Mouse (Mus musculus) hindbrain, embryonic 16.5 days (tissue): ENCODE results near the gene Tnip2. TPM values are rescaled to one million over a fixed set of nuclear protein-coding genes. Genes with fewer than 3 reads are reported as not detected.

Source experiments
- ATAC-seq: fragments of 200-750 bp; cut with Nextera tagmentation; 2 replicates; pipeline ENCODE4 v1.8.0; 2017; ENCODE audit warnings: moderate TSS enrichment, moderate library complexity
- H3K27ac ChIP-seq: fragments of 300-500 bp; sonication (generic); 2 replicates; pipeline ENCODE4 v1.5.1; 2014; ENCODE audit warnings: low read depth, mild to moderate bottlenecking, control low read depth, low read length, moderate library complexity
- H3K27me3 ChIP-seq: fragments of 300-500 bp; sonication (generic); replicated peaks from 2 replicates; pipeline ENCODE4 v1.6.1; 2014; ENCODE audit warnings: low read length; ENCODE audit not compliant: control insufficient read depth, insufficient read depth
- H3K36me3 ChIP-seq: fragments of 300-500 bp; sonication (generic); 2 replicates; pipeline ENCODE4 v1.6.1; 2014; ENCODE audit warnings: mild to moderate bottlenecking, low read length, moderate library complexity, mixed read lengths; ENCODE audit not compliant: control insufficient read depth, insufficient read depth
- H3K4me1 ChIP-seq: fragments of 300-500 bp; sonication (generic); 2 replicates; pipeline ENCODE4 v1.6.1; 2014; ENCODE audit warnings: low read depth, low read length; ENCODE audit not compliant: control insufficient read depth, insufficient read depth
- H3K4me2 ChIP-seq: fragments of 300-500 bp; sonication (generic); 2 replicates; pipeline ENCODE4 v1.6.1; 2014; ENCODE audit warnings: mild to moderate bottlenecking, low read length, control low read depth, moderate library complexity
- H3K4me3 ChIP-seq: fragments of 300-500 bp; sonication (generic); 2 replicates; pipeline ENCODE4 v1.5.1; 2014; ENCODE audit warnings: mild to moderate bottlenecking, low read length, control low read depth, moderate library complexity
- H3K9ac ChIP-seq: fragments of 300-500 bp; sonication (generic); 2 replicates; pipeline ENCODE4 v1.6.1; 2014; ENCODE audit warnings: low read depth, mild to moderate bottlenecking, control low read depth, low read length, moderate library complexity
- H3K9me3 ChIP-seq: fragments of 300-500 bp; sonication (generic); 2 replicates; pipeline ENCODE4 v1.6.1; 2014; ENCODE audit warnings: mild to moderate bottlenecking, low read length, moderate library complexity; ENCODE audit not compliant: control insufficient read depth
- WGBS: fragments of 180-500 bp; shearing (Covaris S2); extraction: QIAGEN DNeasy Blood & Tissue Kit; methylation state at CpG from one replicate; pipeline ENCODE4 v1.1.7; 2014; 5-methylcytosine and 5-hydroxymethylcytosine counted together
- polyA plus RNA-seq: library from polyadenylated mRNA; unstranded; fragments of >200 nt; fragmentation: Nextera tagmentation; extraction: Ambion mirVana; gene quantifications from 2 replicates; pipeline ENCODE4 v1.2.1, GENCODE M21; 2015

Gene Tnip2
- polyA plus RNA-seq, 1 experiment from 2014 or later: 15.1 TPM

GRCm38 (mm10) chr5:34538527-34538926 lies 24.7 kb upstream of the Tnip2 start:
- 50% methylated on average over 5 of the region's 5 CpGs for WGBS
- H3K4me2 ChIP-seq: no peak overlapping the region
- no peaks in the 10 kb centered on the region for H3K36me3 ChIP-seq
- H3K27ac ChIP-seq: no peak overlapping the region
- no peak overlapping the region for H3K9ac ChIP-seq
- no peaks in the 10 kb centered on the region for H3K27me3 ChIP-seq
- no peaks in the 10 kb centered on the region for H3K9me3 ChIP-seq
- ATAC-seq: no peak
- no peaks in the 10 kb centered on the region for H3K4me1 ChIP-seq
- no peak overlapping the region for H3K4me3 ChIP-seq

GRCm38 (mm10) chr5:34538079-34538478 lies 24.3 kb upstream of the Tnip2 start:
- Histone ChIP-seq H3K4me3 (no peak overlapping the region), H3K4me1 (no peaks in the 10 kb centered on the region), H3K4me2 (no peak overlapping the region), H3K27ac (no peak overlapping the region), H3K9ac (no peak overlapping the region), H3K9me3 (no peaks in the 10 kb centered on the region), H3K27me3 (no peaks in the 10 kb centered on the region), H3K36me3 (no peaks in the 10 kb centered on the region)
- WGBS: 77% methylated on average over 7 of the region's 7 CpGs
- ATAC-seq: no peak

GRCm38 (mm10) chr5:34535831-34536230 lies 22.0 kb upstream of the Tnip2 start:
- Histone ChIP-seq H3K27ac (no peak overlapping the region), H3K4me2 (no peak overlapping the region), H3K9ac (no peak overlapping the region), H3K9me3 (no peaks in the 10 kb centered on the region), H3K4me1 (no peaks in the 10 kb centered on the region), H3K36me3 (no peaks in the 10 kb centered on the region), H3K27me3 (no peaks in the 10 kb centered on the region), H3K4me3 (no peak overlapping the region)
- ATAC-seq: no peak
- WGBS: 88% methylated on average over 7 of the region's 7 CpGs

GRCm38 (mm10) chr5:34534776-34535581 lies 21.2 kb upstream of the Tnip2 start:
- no peak overlapping the region for H3K4me2 ChIP-seq
- no peaks in the 10 kb centered on the region for H3K27me3 ChIP-seq
- H3K36me3 ChIP-seq: no peaks in the 10 kb centered on the region
- H3K9me3 ChIP-seq: no peaks in the 10 kb centered on the region
- ATAC-seq: no peak
- 86% methylated on average over 5 of the region's 5 CpGs for WGBS
- no peaks in the 10 kb centered on the region for H3K4me1 ChIP-seq
- H3K9ac ChIP-seq: no peak overlapping the region
- no peak overlapping the region for H3K4me3 ChIP-seq
- H3K27ac ChIP-seq: no peak overlapping the region

GRCm38 (mm10) chr5:34533820-34534219 lies 20.0 kb upstream of the Tnip2 start:
- WGBS: 69% methylated on average over 3 of the region's 3 CpGs
- no peak overlapping the region for H3K4me2 ChIP-seq
- no peaks in the 10 kb centered on the region for H3K9me3 ChIP-seq
- no peaks in the 10 kb centered on the region for H3K27me3 ChIP-seq
- H3K27ac ChIP-seq: no peak overlapping the region
- no peak for ATAC-seq
- no peak overlapping the region for H3K9ac ChIP-seq
- no peak overlapping the region for H3K4me3 ChIP-seq
- H3K4me1 ChIP-seq: no peaks in the 10 kb centered on the region
- no peaks in the 10 kb centered on the region for H3K36me3 ChIP-seq

GRCm38 (mm10) chr5:34533066-34533465 lies 19.3 kb upstream of the Tnip2 start:
- Histone ChIP-seq H3K27ac (no peak overlapping the region), H3K27me3 (no peaks in the 10 kb centered on the region), H3K4me3 (no peak overlapping the region), H3K9ac (no peak overlapping the region), H3K9me3 (no peaks in the 10 kb centered on the region), H3K4me2 (no peak overlapping the region), H3K36me3 (no peaks in the 10 kb centered on the region), H3K4me1 (no peaks in the 10 kb centered on the region)
- no peak for ATAC-seq
- WGBS: 82% methylated on average over 5 of the region's 5 CpGs

- Histone ChIP-seq H3K36me3 (no peaks in the 10 kb centered on the region), H3K9ac (no peak overlapping the region), H3K27ac (no peak overlapping the region), H3K4me1 (peaks cover 2% of the 10 kb centered on the region; the same call in 1 of the 2 replicates), H3K4me2 (no peak overlapping the region), H3K27me3 (no peaks in the 10 kb centered on the region), H3K9me3 (no peaks in the 10 kb centered on the region), H3K4me3 (no peak overlapping the region)
- WGBS: 55% methylated on average over 4 of the region's 4 CpGs
- ATAC-seq: no peak
Observed at GRCm38 (mm10) chr5:34530687-34531086, 16.9 kb upstream of the Tnip2 start.

GRCm38 (mm10) chr5:34530116-34530515 lies 16.3 kb upstream of the Tnip2 start:
- 79% methylated on average over 5 of the region's 5 CpGs for WGBS
- no peak for ATAC-seq

GRCm38 (mm10) chr5:34528724-34529123 lies 14.9 kb upstream of the Tnip2 start:
- Histone ChIP-seq H3K27ac (no peak overlapping the region), H3K36me3 (no peaks in the 10 kb centered on the region), H3K4me3 (no peak overlapping the region), H3K9ac (no peak overlapping the region), H3K27me3 (no peaks in the 10 kb centered on the region), H3K4me2 (no peak overlapping the region), H3K9me3 (no peaks in the 10 kb centered on the region), H3K4me1 (peaks cover 2% of the 10 kb centered on the region; the same call in 1 of the 2 replicates)
- WGBS: 88% methylated on average over 5 of the region's 5 CpGs
- no peak for ATAC-seq

More at GRCm38 (mm10) chr5:34530116-34530515, 16.3 kb upstream of the Tnip2 start:
- no peak overlapping the region for H3K4me2 ChIP-seq
- H3K4me3 ChIP-seq: no peak overlapping the region
- peaks cover 2% of the 10 kb centered on the region; the same call in 1 of the 2 replicates for H3K4me1 ChIP-seq
- H3K27me3 ChIP-seq: no peaks in the 10 kb centered on the region
- no peak overlapping the region for H3K9ac ChIP-seq
- H3K9me3 ChIP-seq: no peaks in the 10 kb centered on the region
- no peaks in the 10 kb centered on the region for H3K36me3 ChIP-seq
- no peak overlapping the region for H3K27ac ChIP-seq
